Mouse (Mus musculus): ENCODE data around the gene Pip5k1c. TPM values are rescaled to one million over a fixed set of nuclear protein-coding genes. Genes with fewer than 3 reads are reported as not detected.

Pip5k1c gene
- total and polyA plus RNA-seq, 2 experiments = 7.4 to 30.1 TPM

GRCm38 (mm10) chr10:81329194-81329975 is 36.6 kb downstream of the Pip5k1c start:
- TF ChIP-seq CTCF (IDR thresholded peaks at IDR 0.05; ENCODE audit: low read depth, low read length) (no peak), POLR2A (IDR thresholded peaks at IDR 0.05; ENCODE audit: extremely low read depth, insufficient read depth, low read length) (no peak)
- peak overlapping the region; percentile 61 for H3K27ac ChIP-seq (replicated peaks; ENCODE audit: insufficient read depth, low read depth, low read length)
- H3K4me3 ChIP-seq (ENCODE audit: insufficient read depth, low read depth, low read length) = peak overlapping the region; percentile 40; the same call in 1 of the 2 replicates
- 67% methylated on average over 10 of the region's 10 CpGs for WGBS
- H3K9ac ChIP-seq (ENCODE audit: low read depth, low read length) = peak overlapping the region; percentile 52
- no peaks in the 10 kb centered on the region; the same call in 1 of the 2 replicates for H3K4me1 ChIP-seq (ENCODE audit: control insufficient read depth, insufficient read depth, low read length)
- H3K36me3 ChIP-seq (ENCODE audit: control insufficient read depth, insufficient read depth, low read length) = peaks cover 7% of the 10 kb centered on the region
- no peaks in the 10 kb centered on the region for H3K79me2 ChIP-seq (ENCODE audit: control insufficient read depth, insufficient read depth, low read length)
- H3K27me3 ChIP-seq (ENCODE audit: control insufficient read depth, insufficient read depth, low read length) = no peaks in the 10 kb centered on the region
- no peak for DNase-seq (ENCODE audit: extremely low read depth, low read depth, low spot score)

- H3K27ac ChIP-seq (replicated peaks; ENCODE audit: insufficient read depth, low read depth, low read length) = peak overlapping the region; percentile 40; the same call in 1 of the 2 replicates
- WGBS = 79% methylated on average over 4 of the region's 4 CpGs
- no peak for DNase-seq (ENCODE audit: extremely low read depth, low read depth, low spot score)
- no peaks in the 10 kb centered on the region for H3K27me3 ChIP-seq (ENCODE audit: control insufficient read depth, insufficient read depth, low read length)
- no peak overlapping the region for H3K4me3 ChIP-seq (ENCODE audit: insufficient read depth, low read depth, low read length)
- H3K9ac ChIP-seq (ENCODE audit: low read depth, low read length) = peak overlapping the region; percentile 52; the same call in 1 of the 2 replicates
- no peaks in the 10 kb centered on the region for H3K79me2 ChIP-seq (ENCODE audit: control insufficient read depth, insufficient read depth, low read length)
- TF ChIP-seq CTCF (IDR thresholded peaks at IDR 0.05; ENCODE audit: low read depth, low read length) (no peak), POLR2A (IDR thresholded peaks at IDR 0.05; ENCODE audit: extremely low read depth, insufficient read depth, low read length) (no peak)
- peaks cover 7% of the 10 kb centered on the region for H3K36me3 ChIP-seq (ENCODE audit: control insufficient read depth, insufficient read depth, low read length)
- H3K4me1 ChIP-seq (ENCODE audit: control insufficient read depth, insufficient read depth, low read length) = no peaks in the 10 kb centered on the region; the same call in 1 of the 2 replicates
Observed at GRCm38 (mm10) chr10:81330007-81330406, 37.2 kb downstream of the Pip5k1c start.

GRCm38 (mm10) chr10:81332277-81332676 is 39.5 kb downstream of the Pip5k1c start:
- DNase-seq (ENCODE audit: extremely low read depth, low read depth, low spot score) = no peak
- no peaks in the 10 kb centered on the region for H3K36me3 ChIP-seq (ENCODE audit: control insufficient read depth, insufficient read depth, low read length)
- no peak overlapping the region for H3K9ac ChIP-seq (ENCODE audit: low read depth, low read length)
- 35% methylated on average over 29 of the region's 29 CpGs for WGBS
- H3K27ac ChIP-seq (replicated peaks; ENCODE audit: insufficient read depth, low read depth, low read length) = no peak overlapping the region
- H3K4me3 ChIP-seq (ENCODE audit: insufficient read depth, low read depth, low read length) = no peak overlapping the region
- no peaks in the 10 kb centered on the region for H3K79me2 ChIP-seq (ENCODE audit: control insufficient read depth, insufficient read depth, low read length)
- H3K27me3 ChIP-seq (ENCODE audit: control insufficient read depth, insufficient read depth, low read length) = no peaks in the 10 kb centered on the region
- TF ChIP-seq POLR2A (IDR thresholded peaks at IDR 0.05; ENCODE audit: extremely low read depth, insufficient read depth, low read length) (no peak), CTCF (IDR thresholded peaks at IDR 0.05; ENCODE audit: low read depth, low read length) (no peak)
- no peaks in the 10 kb centered on the region; the same call in 1 of the 2 replicates for H3K4me1 ChIP-seq (ENCODE audit: control insufficient read depth, insufficient read depth, low read length)

- WGBS = 83% methylated on average over 11 of the region's 11 CpGs
- no peaks in the 10 kb centered on the region for H3K36me3 ChIP-seq (ENCODE audit: control insufficient read depth, insufficient read depth, low read length)
- H3K9ac ChIP-seq (ENCODE audit: low read depth, low read length) = no peak overlapping the region
- no peaks in the 10 kb centered on the region for H3K27me3 ChIP-seq (ENCODE audit: control insufficient read depth, insufficient read depth, low read length)
- no peak for TF ChIP-seq POLR2A (IDR thresholded peaks at IDR 0.05; ENCODE audit: extremely low read depth, insufficient read depth, low read length)
- TF ChIP-seq CTCF (IDR thresholded peaks at IDR 0.05; ENCODE audit: low read depth, low read length) = no peak
- no peaks in the 10 kb centered on the region; the same call in 1 of the 2 replicates for H3K4me1 ChIP-seq (ENCODE audit: control insufficient read depth, insufficient read depth, low read length)
- DNase-seq (ENCODE audit: extremely low read depth, low read depth, low spot score) = no peak
- no peaks in the 10 kb centered on the region for H3K79me2 ChIP-seq (ENCODE audit: control insufficient read depth, insufficient read depth, low read length)
- no peak overlapping the region for H3K4me3 ChIP-seq (ENCODE audit: insufficient read depth, low read depth, low read length)
- H3K27ac ChIP-seq (replicated peaks; ENCODE audit: insufficient read depth, low read depth, low read length) = no peak overlapping the region
Observed at GRCm38 (mm10) chr10:81334324-81334723, 41.6 kb downstream of the Pip5k1c start.

GRCm38 (mm10) chr10:81335393-81336340 is 42.9 kb downstream of the Pip5k1c start:
- Histone ChIP-seq H3K27ac (replicated peaks; ENCODE audit: insufficient read depth, low read depth, low read length) (no peak overlapping the region), H3K27me3 (ENCODE audit: control insufficient read depth, insufficient read depth, low read length) (no peaks in the 10 kb centered on the region), H3K36me3 (ENCODE audit: control insufficient read depth, insufficient read depth, low read length) (no peaks in the 10 kb centered on the region), H3K79me2 (ENCODE audit: control insufficient read depth, insufficient read depth, low read length) (no peaks in the 10 kb centered on the region), H3K4me1 (ENCODE audit: control insufficient read depth, insufficient read depth, low read length) (no peaks in the 10 kb centered on the region), H3K4me3 (ENCODE audit: insufficient read depth, low read depth, low read length) (no peak overlapping the region), H3K9ac (ENCODE audit: low read depth, low read length) (no peak overlapping the region)
- WGBS = 77% methylated on average over 18 of the region's 19 CpGs
- TF ChIP-seq POLR2A (IDR thresholded peaks at IDR 0.05; ENCODE audit: extremely low read depth, insufficient read depth, low read length) (no peak), CTCF (IDR thresholded peaks at IDR 0.05; ENCODE audit: low read depth, low read length) (no peak)
- DNase-seq (ENCODE audit: extremely low read depth, low read depth, low spot score) = no peak

All from liver, adult 2 months (tissue).